8 mouse cellular contexts compared by ENCODE assay signal in genomic region chrX:104200736-104201591, GRCm38 (mm10). TPM values are rescaled to one million over a fixed set of nuclear protein-coding genes. Genes with fewer than 3 reads are reported as not detected.
DNase-seq lines count a peak whose midpoint lies in the region; ATAC-seq and TF ChIP-seq lines count a peak whose summit lies in the region.

TSS of gene Nexmif (minus strand) at chrX:104201185.

- TF ChIP-seq CTCF in lung, embryonic 14.5 days (IDR thresholded peaks at IDR 0.05; ENCODE audit: low read depth): no peak

- no peaks in the 10 kb centered on the region for H3K36me3 ChIP-seq in forebrain, embryonic 13.5 days (ENCODE audit: poor library complexity, severe bottlenecking)
- H3K36me3 ChIP-seq in hindbrain, embryonic 11.5 days (ENCODE audit: control insufficient read depth, insufficient read depth, low read length): no peaks in the 10 kb centered on the region
- no peaks in the 10 kb centered on the region for H3K36me3 ChIP-seq in lung, embryonic 14.5 days (ENCODE audit: insufficient read depth)

- no peaks in the 10 kb centered on the region for H3K9me3 ChIP-seq in forebrain, embryonic 13.5 days (replicated peaks)
- H3K9me3 ChIP-seq in hindbrain, embryonic 11.5 days (ENCODE audit: control insufficient read depth, low read length): no peaks in the 10 kb centered on the region
- H3K9me3 ChIP-seq in lung, embryonic 14.5 days (ENCODE audit: low read depth, low read length): no peaks in the 10 kb centered on the region; the same call in 1 of the 2 replicates

- H3K4me3 ChIP-seq in brown adipose tissue, adult 24 weeks (ENCODE audit: insufficient read depth, low read depth, low read length): peak within 1 kb of the TSS; percentile 57
- peak within 1 kb of the TSS; percentile 57 for H3K4me3 ChIP-seq in forebrain, embryonic 13.5 days
- peak within 1 kb of the TSS; percentile 53 for H3K4me3 ChIP-seq in hindbrain, embryonic 11.5 days (ENCODE audit: low read depth, low read length)
- peak within 1 kb of the TSS; percentile 49 for H3K4me3 ChIP-seq in lung, embryonic 14.5 days (ENCODE audit: low read depth, low read length)

- peak; percentile 39 for DNase-seq in MN1 (ENCODE audit: low spot score)
- DNase-seq in hindbrain, embryonic 11.5 days (ENCODE audit: low spot score): peak; percentile 55
- peak in 1 of 2 experiments; percentile 51 for DNase-seq in layer of hippocampus, postnatal 10 days (ENCODE audit: low spot score in 2 of 2)
- peak; percentile 60 for DNase-seq in lung, embryonic 14.5 days
- peak; percentile 55 for DNase-seq in ovary, postnatal 36 days (ENCODE audit: low spot score)
- DNase-seq in T-cell, adult 2 months (ENCODE audit: low spot score): no peak

- H3K4me2 ChIP-seq in forebrain, embryonic 13.5 days: peak within 1 kb of the TSS; percentile 63
- peak within 1 kb of the TSS; percentile 61 for H3K4me2 ChIP-seq in hindbrain, embryonic 11.5 days (replicated peaks; ENCODE audit: low read depth, low read length)
- peak within 1 kb of the TSS; percentile 65 for H3K4me2 ChIP-seq in lung, embryonic 14.5 days

- H3K27me3 ChIP-seq in forebrain, embryonic 13.5 days: peaks cover 21% of the 10 kb centered on the region; the same call in 1 of the 2 replicates
- peaks cover 13% of the 10 kb centered on the region for H3K27me3 ChIP-seq in hindbrain, embryonic 11.5 days (ENCODE audit: control insufficient read depth, insufficient read depth, low read length)
- H3K27me3 ChIP-seq in lung, embryonic 14.5 days (ENCODE audit: insufficient read depth, low read length): 0 out of 2 replicates have a peak, but pooled peaks cover 9% of the 10 kb centered on the region

- WGBS in forebrain, embryonic 13.5 days: 18% methylated on average over 45 of the region's 70 CpGs
- 29% methylated on average over 13 of the region's 70 CpGs for WGBS in hindbrain, embryonic 11.5 days
- WGBS in lung, embryonic 14.5 days: 8% methylated on average over 31 of the region's 70 CpGs

- ATAC-seq in forebrain, embryonic 13.5 days: peak; percentile 82
- ATAC-seq in hindbrain, embryonic 11.5 days (ENCODE audit: low FRiP score): peak; percentile 81
- peak; percentile 75 for ATAC-seq in lung, embryonic 14.5 days (ENCODE audit: insufficient read depth)

- H3K4me1 ChIP-seq in brown adipose tissue, adult 24 weeks (ENCODE audit: control insufficient read depth, insufficient read depth, insufficient read length, low read length): no peaks in the 10 kb centered on the region
- H3K4me1 ChIP-seq in forebrain, embryonic 13.5 days: no peaks in the 10 kb centered on the region
- no peaks in the 10 kb centered on the region for H3K4me1 ChIP-seq in hindbrain, embryonic 11.5 days (replicated peaks; ENCODE audit: control insufficient read depth, insufficient read depth, low read length)
- H3K4me1 ChIP-seq in lung, embryonic 14.5 days (ENCODE audit: insufficient read depth): no peaks in the 10 kb centered on the region

- peak within 1 kb of the TSS; percentile 78 for H3K9ac ChIP-seq in forebrain, embryonic 13.5 days
- H3K9ac ChIP-seq in hindbrain, embryonic 11.5 days (ENCODE audit: low read depth, low read length): peak within 1 kb of the TSS; percentile 57
- H3K9ac ChIP-seq in lung, embryonic 14.5 days: peak within 1 kb of the TSS; percentile 52

- no peak within 1 kb of the TSS for H3K27ac ChIP-seq in brown adipose tissue, adult 24 weeks (replicated peaks; ENCODE audit: low read depth, low read length)
- H3K27ac ChIP-seq in forebrain, embryonic 13.5 days: peak within 1 kb of the TSS; percentile 94
- peak within 1 kb of the TSS; percentile 84 for H3K27ac ChIP-seq in hindbrain, embryonic 11.5 days (ENCODE audit: low read depth, low read length)
- H3K27ac ChIP-seq in lung, embryonic 14.5 days (ENCODE audit: low read depth): peak within 1 kb of the TSS; percentile 67

RNA-seq across cellular contexts. Expression of gene Nexmif, which starts in this region (rescaled TPM):
- polyA plus RNA-seq in brown adipose tissue, adult 24 weeks (2012; ENCODE audit: insufficient read depth, insufficient read length, missing spikeins): not detected in 2 replicates
- 7.7 and 9.1 TPM in 2 replicates for polyA plus RNA-seq in forebrain, embryonic 13.5 days (2015; fragmentation: Nextera tagmentation; extraction: Ambion mirVana)
- 1.5 and 2.0 TPM in 2 replicates for polyA plus RNA-seq in hindbrain, embryonic 11.5 days (2014; fragmentation: Nextera tagmentation; extraction: Ambion mirVana)
- 10 to 100 TPM; 53.1 to 60.1 TPM for total RNA-seq in layer of hippocampus, postnatal 10 days (2021)
- 7.8 and 8.0 TPM in 2 replicates for polyA plus RNA-seq in lung, embryonic 14.5 days (2014; fragmentation: Nextera tagmentation; extraction: Ambion mirVana)
